Mouse (Mus musculus): ENCODE measurements around the gene Tent4a.

GRCm38 (mm10) chr13:69519137-69519536 lies 15.3 kb downstream of the Tent4a start:
- TF ChIP-seq CTCF (IDR thresholded peaks at IDR 0.05) (no peak), EP300 (IDR thresholded peaks at IDR 0.05; ENCODE audit: insufficient read depth, low read depth, low read length) (no peak), POLR2A (IDR thresholded peaks at IDR 0.05; ENCODE audit: insufficient read depth, low read depth, low read length) (no peak)

Measured in heart, adult 2 months (tissue).